Comparison of ENCODE assay signal across 8 mouse cellular contexts in genomic region chr2:108690091-108690490, GRCm38 (mm10).
A peak's percentile ranks its signal among the peaks of the same experiment; 100 is the strongest.
DNase-seq lines count a peak whose midpoint lies in the region; ATAC-seq lines count a peak whose summit lies in the region.

No protein-coding gene starts in this region.

- no peak overlapping the region for H3K4me2 ChIP-seq in forebrain, embryonic 11.5 days (ENCODE audit: low read depth, low read length, severe bottlenecking)
- H3K4me2 ChIP-seq in forebrain, embryonic 12.5 days: no peak overlapping the region
- no peak overlapping the region for H3K4me2 ChIP-seq in hindbrain, embryonic 12.5 days (replicated peaks)

- WGBS in forebrain, embryonic 11.5 days: 57% methylated on average over 4 of the region's 4 CpGs
- 50% methylated on average over 4 of the region's 4 CpGs for WGBS in forebrain, embryonic 12.5 days
- 46% methylated on average over 4 of the region's 4 CpGs for WGBS in hindbrain, embryonic 12.5 days

- H3K27ac ChIP-seq in forebrain, embryonic 11.5 days (ENCODE audit: low read depth, low read length): no peak overlapping the region
- no peak overlapping the region for H3K27ac ChIP-seq in forebrain, embryonic 12.5 days
- H3K27ac ChIP-seq in hindbrain, embryonic 12.5 days: no peak overlapping the region

- H3K9ac ChIP-seq in forebrain, embryonic 11.5 days (ENCODE audit: low read length): no peak overlapping the region
- H3K9ac ChIP-seq in forebrain, embryonic 12.5 days: no peak overlapping the region
- H3K9ac ChIP-seq in hindbrain, embryonic 12.5 days: no peak overlapping the region

- no peaks in the 10 kb centered on the region for H3K36me3 ChIP-seq in forebrain, embryonic 11.5 days (ENCODE audit: control insufficient read depth, insufficient read depth, low read length)
- no peaks in the 10 kb centered on the region for H3K36me3 ChIP-seq in forebrain, embryonic 12.5 days (replicated peaks)
- H3K36me3 ChIP-seq in hindbrain, embryonic 12.5 days: no peaks in the 10 kb centered on the region

- H3K9me3 ChIP-seq in forebrain, embryonic 11.5 days (ENCODE audit: control insufficient read depth, low read length): no peaks in the 10 kb centered on the region
- H3K9me3 ChIP-seq in forebrain, embryonic 12.5 days: no peaks in the 10 kb centered on the region
- no peaks in the 10 kb centered on the region for H3K9me3 ChIP-seq in hindbrain, embryonic 12.5 days (replicated peaks)

- no peaks in the 10 kb centered on the region for H3K27me3 ChIP-seq in forebrain, embryonic 11.5 days (ENCODE audit: control insufficient read depth, insufficient read depth, low read length)
- no peaks in the 10 kb centered on the region for H3K27me3 ChIP-seq in forebrain, embryonic 12.5 days
- no peaks in the 10 kb centered on the region for H3K27me3 ChIP-seq in hindbrain, embryonic 12.5 days

- peak; percentile 56; the same call in 1 of the 2 replicates for ATAC-seq in forebrain, embryonic 11.5 days (replicated peaks; ENCODE audit: low FRiP score)
- ATAC-seq in forebrain, embryonic 12.5 days (ENCODE audit: low FRiP score): no peak
- ATAC-seq in hindbrain, embryonic 12.5 days (ENCODE audit: low FRiP score): 0 out of 2 replicates have a peak, but pooled peaks have one; percentile 60

- intact Hi-C loops in left cerebral cortex, postnatal 4 days (cut with DNase I): no loop called here

- no peak overlapping the region for H3K4me3 ChIP-seq in forebrain, embryonic 11.5 days (ENCODE audit: low read depth, low read length)
- H3K4me3 ChIP-seq in forebrain, embryonic 12.5 days (replicated peaks): no peak overlapping the region
- H3K4me3 ChIP-seq in hindbrain, embryonic 12.5 days: no peak overlapping the region

- no peaks in the 10 kb centered on the region for H3K4me1 ChIP-seq in forebrain, embryonic 11.5 days (replicated peaks; ENCODE audit: control insufficient read depth, insufficient read depth, low read length)
- H3K4me1 ChIP-seq in forebrain, embryonic 12.5 days: no peaks in the 10 kb centered on the region
- H3K4me1 ChIP-seq in hindbrain, embryonic 12.5 days: no peaks in the 10 kb centered on the region

- DNase-seq in forebrain, embryonic 11.5 days (ENCODE audit: low spot score): peak; percentile 72
- peak; percentile 41 for DNase-seq in ovary, postnatal 36 days (ENCODE audit: low spot score)
- no peak for DNase-seq in ovary, postnatal 10 days (ENCODE audit: low spot score)
- DNase-seq in cerebellum, postnatal 25 days: peak; percentile 45 to 74
- DNase-seq in left cerebral cortex, postnatal 4 days: peak; percentile 54
- peak; percentile 67 for DNase-seq in right cerebral cortex, postnatal 4 days
